8 mouse cellular contexts compared by ENCODE assay signal in the genomic region with DNA sequence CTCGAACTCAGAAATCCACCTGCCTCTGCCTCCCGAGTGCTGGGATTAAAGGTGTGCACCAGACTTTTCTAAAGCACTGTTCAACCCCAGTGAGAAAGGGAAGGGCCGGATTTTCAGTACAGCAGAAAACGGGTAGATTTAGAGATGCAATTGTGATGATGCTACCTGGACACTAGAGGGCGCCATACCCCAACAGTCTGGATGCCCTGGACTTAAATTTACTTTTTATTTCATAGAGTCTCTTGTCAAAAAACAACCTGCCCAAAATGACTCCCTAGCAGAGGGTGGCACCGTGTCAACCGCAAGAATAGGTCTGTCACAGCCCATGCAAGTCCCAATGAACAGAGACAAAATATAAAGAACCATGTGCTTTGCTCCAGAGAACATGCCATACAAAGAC.
A peak's percentile ranks its signal among the peaks of the same experiment; 100 is the strongest.
DNase-seq lines count a peak whose midpoint lies in the region; TF ChIP-seq lines count a peak whose summit lies in the region.
"Had no signal": no experiment of that assay in that cellular context is flagged by ENCODE, and none has a peak within 500 bp of the region (broad histone marks: within the 10 kb centered on the region; RNA-seq: fewer than 3 reads in every experiment).

No protein-coding gene starts in this region.

- no peaks in the 10 kb centered on the region for H3K9me3 ChIP-seq in CH12.LX (replicated peaks; ENCODE audit: low read length)
- H3K9me3 ChIP-seq: limb, embryonic 13.5 days had no signal

- TF ChIP-seq POLR2A in CH12.LX (IDR thresholded peaks at IDR 0.05; ENCODE audit: low read depth, low read length), result no peak

- H3K36me3 ChIP-seq in CH12.LX (replicated peaks in 1 of 2; ENCODE audit: control insufficient read depth in 1 of 2, insufficient read depth in 1 of 2, low read length in 1 of 2), result no peaks in the 10 kb centered on the region
- no peaks in the 10 kb centered on the region for H3K36me3 ChIP-seq in splenic B cell, adult 2 months (ENCODE audit: control insufficient read depth, insufficient read depth, low read length, poor library complexity, severe bottlenecking)
- H3K36me3 ChIP-seq: limb, embryonic 13.5 days had no signal

- H3K4me3 ChIP-seq in CH12.LX (replicated peaks in 1 of 3; ENCODE audit: low read depth in 2 of 3, low read length in 2 of 3, poor library complexity in 1 of 3), result no peak overlapping the region
- H3K4me3 ChIP-seq: limb, embryonic 13.5 days had no signal

- TF ChIP-seq CTCF in CH12.LX (conservative IDR thresholded peaks at IDR 0.05 in 1 of 2, IDR thresholded peaks at IDR 0.05 in 1 of 2; ENCODE audit: low read depth in 2 of 2, low read length in 2 of 2), result peak; percentile 96 to 98

- intact Hi-C loops in left cerebral cortex, postnatal 4 days (cut with DNase I), result loop anchor here (5.0 to 10.0 kb wide), 3 partner anchors 121 to 479 kb away; partner anchors contain the start of gene Slc39a11

- dilution Hi-C loops in CH12.LX (cut with MboI; ENCODE audit: extremely low pct_ligation_motif_present, extremely low pct_unique_long_range_greater_than_20kb, low sequenced_read_pairs), result no loop called here

- no peaks in the 10 kb centered on the region for H3K27me3 ChIP-seq in CH12.LX (replicated peaks)
- H3K27me3 ChIP-seq in splenic B cell, adult 2 months (ENCODE audit: control insufficient read depth, insufficient read depth, low read length, poor library complexity, severe bottlenecking), result no peaks in the 10 kb centered on the region; the same call in 1 of the 2 replicates
- H3K27me3 ChIP-seq: limb, embryonic 13.5 days had no signal

- TF ChIP-seq RAD21 in CH12.LX (IDR thresholded peaks at IDR 0.05; ENCODE audit: low read depth, low read length), result peak; percentile 98

- H3K79me2 ChIP-seq in CH12.LX (replicated peaks; ENCODE audit: control insufficient read depth, extremely low read depth, insufficient read depth, poor library complexity, severe bottlenecking), result no peaks in the 10 kb centered on the region

- no peak for TF ChIP-seq EP300 in CH12.LX (IDR thresholded peaks at IDR 0.05; ENCODE audit: low read length)

- peaks cover 5 to 33% of the 10 kb centered on the region in 2 experiments for H3K4me1 ChIP-seq in CH12.LX (ENCODE audit: control insufficient read depth in 1 of 2, insufficient read depth in 2 of 2)

- H3K27ac ChIP-seq in CH12.LX (ENCODE audit: insufficient read depth, low read depth), result no peak overlapping the region
- H3K27ac ChIP-seq: limb, embryonic 13.5 days had no signal

- H3K9ac ChIP-seq in CH12.LX (ENCODE audit: insufficient read depth, low read depth), result no peak overlapping the region
- H3K9ac ChIP-seq: limb, embryonic 13.5 days had no signal

- peak overlapping the region; percentile 5; the same call in 1 of the 2 replicates for H3K4me2 ChIP-seq in CH12.LX (ENCODE audit: insufficient read depth, low read depth, poor library complexity, severe bottlenecking)
- H3K4me2 ChIP-seq: limb, embryonic 13.5 days had no signal

- in situ Hi-C loops in CH12.LX (cut with MboI; ENCODE audit: low pct_ligation_motif_present, low pct_unique_long_range_greater_than_20kb, low sequenced_read_pairs), result loop anchor here (5.0 to 25.0 kb wide), 5 partner anchors 121 to 636 kb away; no protein-coding TSS in a partner anchor

- DNase-seq in layer of hippocampus, postnatal 14 days (ENCODE audit: low spot score in 2 of 2), result peak; percentile 54 to 69
- DNase-seq in layer of hippocampus, adult 11-12 months (ENCODE audit: low spot score), result no peak
- peak; percentile 77 for DNase-seq in CH12.LX (ENCODE audit: extremely low read depth)
- peak; percentile 73 for DNase-seq in ZHBTc4 (ENCODE audit: low read depth, low spot score)
- peak; percentile 59 for DNase-seq in embryo, embryonic 11 days
- DNase-seq in left cerebral cortex, postnatal 4 days, result peak; percentile 62
- DNase-seq in splenic B cell, adult 2 months (ENCODE audit: low read depth, low spot score), result peak; percentile 80

TF ChIP-seq in CH12.LX, 34 proteins besides CTCF, POLR2A, EP300 and RAD21:
- TF ChIP-seq SMC3 (IDR thresholded peaks at IDR 0.05; ENCODE audit: low read depth, low read length) (peak; percentile 80), MYC (IDR thresholded peaks at IDR 0.05; ENCODE audit: low read depth, low read length) (peak; percentile 56; the same call in 1 of the 2 replicates), MAFK (IDR thresholded peaks at IDR 0.05; ENCODE audit: insufficient replicate concordance, low read length) (no peak), GABPA (IDR thresholded peaks at IDR 0.05; ENCODE audit: insufficient replicate concordance, low read depth, low read length) (no peak), ZC3H11A (IDR thresholded peaks at IDR 0.05; ENCODE audit: low read depth, low read length) (peak; percentile 62), E2F4 (IDR thresholded peaks at IDR 0.05; ENCODE audit: insufficient replicate concordance, low read depth, low read length) (no peak), MAZ (IDR thresholded peaks at IDR 0.05; ENCODE audit: low read depth, low read length) (0 out of 2 replicates have a peak, but pooled peaks have one; percentile 54)
